Mouse (Mus musculus): ENCODE results near the gene Ubac1.

The Ubac1 gene

GRCm38 (mm10) chr2:26022626-26023025 lies 1.1 kb upstream of the Ubac1 start:
- peak; percentile 68 for DNase-seq

- DNase-seq = no peak
Observed at GRCm38 (mm10) chr2:26022258-26022565, 665 bp upstream of the Ubac1 start.

GRCm38 (mm10) chr2:26020714-26021560 lies 610 bp downstream of the Ubac1 start:
- DNase-seq = peak; percentile 94

GRCm38 (mm10) chr2:26019923-26020322 lies 1.6 kb downstream of the Ubac1 start:
- peak; percentile 47 for DNase-seq

GRCm38 (mm10) chr2:26017326-26017725 lies 4.2 kb downstream of the Ubac1 start:
- DNase-seq = no peak

GRCm38 (mm10) chr2:26013674-26014073 lies 7.9 kb downstream of the Ubac1 start:
- no peak for DNase-seq

- no peak for DNase-seq
Observed at GRCm38 (mm10) chr2:26011420-26011819, 10.1 kb downstream of the Ubac1 start.

GRCm38 (mm10) chr2:26002001-26002400 lies 19.5 kb downstream of the Ubac1 start:
- peak; percentile 89 for DNase-seq

- peak; percentile 18 for DNase-seq
Observed at GRCm38 (mm10) chr2:26001136-26001535, 20.4 kb downstream of the Ubac1 start.

GRCm38 (mm10) chr2:25997716-25998115 lies 23.8 kb downstream of the Ubac1 start:
- DNase-seq = no peak

- no peak for DNase-seq
Observed at GRCm38 (mm10) chr2:25994791-25995190, 26.8 kb downstream of the Ubac1 start.

- no peak for DNase-seq
Observed at GRCm38 (mm10) chr2:25992285-25992684, 29.3 kb downstream of the Ubac1 start.

- DNase-seq = no peak
Observed at GRCm38 (mm10) chr2:25989651-25990050, 31.9 kb downstream of the Ubac1 start.

- DNase-seq = no peak
Observed at GRCm38 (mm10) chr2:25987817-25988216, 33.7 kb downstream of the Ubac1 start.

- DNase-seq = no peak
Observed at GRCm38 (mm10) chr2:25986601-25987000, 34.9 kb downstream of the Ubac1 start.

GRCm38 (mm10) chr2:25983159-25983907 lies 38.2 kb downstream of the Ubac1 start, which contains the start of gene Camsap1:
Camsap1 (minus strand) TSS chr2:25983282.
- peak; percentile 100 for DNase-seq

- DNase-seq = no peak
Observed at GRCm38 (mm10) chr2:25982426-25983091, 39.0 kb downstream of the Ubac1 start.

GRCm38 (mm10) chr2:25982052-25982425 lies 39.5 kb downstream of the Ubac1 start:
- DNase-seq = peak; percentile 85

- no peak for DNase-seq
Observed at GRCm38 (mm10) chr2:25978997-25979396, 42.5 kb downstream of the Ubac1 start.

- DNase-seq = no peak
Observed at GRCm38 (mm10) chr2:25977587-25978239, 43.8 kb downstream of the Ubac1 start.

- no peak for DNase-seq
Observed at GRCm38 (mm10) chr2:25975141-25975770, 46.3 kb downstream of the Ubac1 start.

- peak; percentile 88 for DNase-seq
Observed at GRCm38 (mm10) chr2:25970426-25970825, 51.1 kb downstream of the Ubac1 start.

GRCm38 (mm10) chr2:25969319-25969718 lies 52.2 kb downstream of the Ubac1 start:
- DNase-seq = no peak
